Mouse (Mus musculus): ENCODE results near the gene Hspb2.

Hspb2 gene

GRCm38 (mm10) chr9:50704907-50705306, 47.2 kb downstream of the Hspb2 start:
- no peak for DNase-seq

Measured in right cerebral cortex, postnatal 14 days (tissue).